Mouse (Mus musculus) kidney, adult 2 months (tissue): ENCODE results near the gene Tex29.

ENCODE experiments used
- CTCF ChIP-seq: fragments of 200-500 bp; conservative IDR thresholded peaks from 2 replicates; pipeline ENCODE4 v1.5.1; 2011; ENCODE audit warnings: low read depth, mild to moderate bottlenecking, control low read depth, low read length, moderate library complexity, mixed read lengths; ENCODE audit not compliant: insufficient read depth, insufficient read length
- POLR2A ChIP-seq: fragments of 200-500 bp; IDR thresholded peaks from one replicate; pipeline ENCODE4 v1.6.1; 2011; ENCODE audit warnings: low read depth, low read length, control low read depth

- TF ChIP-seq CTCF (no peak), POLR2A (no peak)
Observed at GRCm38 (mm10) chr8:11840174-11840573, at the start of gene Tex29.
